In the genomic region with DNA sequence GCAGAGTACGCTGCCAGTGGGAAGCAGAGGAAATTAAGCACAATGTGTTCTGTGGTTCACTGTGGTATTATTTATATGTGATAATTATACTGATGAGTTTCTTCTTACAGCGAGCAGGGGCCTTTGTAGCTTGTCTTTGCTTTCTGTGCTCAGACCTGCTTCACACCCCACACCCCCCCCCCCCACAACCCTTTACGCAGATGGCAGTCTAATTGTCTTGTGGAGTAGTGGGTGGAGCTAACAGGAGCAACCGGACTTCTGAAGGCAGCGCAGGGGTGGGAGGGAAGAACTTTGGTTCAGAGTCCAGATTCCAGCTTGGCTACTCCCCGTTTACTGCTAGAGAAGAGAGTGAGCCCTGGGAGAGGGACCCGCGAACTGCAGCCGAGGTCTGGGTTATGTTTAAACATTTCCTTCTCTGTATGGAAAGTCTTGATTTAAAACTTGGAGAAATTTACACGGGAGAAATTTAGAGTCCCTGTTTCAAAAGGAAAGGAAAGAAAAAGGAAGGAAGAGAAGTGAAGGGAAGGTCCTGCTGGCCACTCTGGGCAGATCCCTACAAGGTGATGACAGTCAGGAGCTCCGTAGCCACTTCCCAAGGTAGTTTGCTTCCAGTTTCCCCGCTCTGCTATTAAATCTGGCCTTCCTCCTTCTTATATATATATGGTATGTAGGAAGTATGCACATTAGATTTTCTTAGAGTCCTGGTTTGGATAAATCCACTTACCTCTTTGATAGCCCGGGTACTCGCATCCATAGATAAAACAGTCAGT, we compare ENCODE assay signal across 8 mouse cellular contexts. TPM values are rescaled to one million over a fixed set of nuclear protein-coding genes. Genes with fewer than 3 reads are reported as not detected.
DNase-seq lines count a peak whose midpoint lies in the region; ATAC-seq lines count a peak whose summit lies in the region.

No protein-coding gene starts in this region.

- no peak overlapping the region for H3K4me3 ChIP-seq in embryonic facial prominence, embryonic 14.5 days (ENCODE audit: low read depth, low read length)
- H3K4me3 ChIP-seq in kidney, embryonic 14.5 days (ENCODE audit: low read length), result peak overlapping the region; percentile 2; the same call in 1 of the 2 replicates

- peak overlapping the region; percentile 53 for H3K27ac ChIP-seq in embryonic facial prominence, embryonic 14.5 days (replicated peaks; ENCODE audit: low read depth, low read length)
- H3K27ac ChIP-seq in kidney, embryonic 14.5 days (ENCODE audit: low read depth, low read length), result no peak overlapping the region

- peak overlapping the region; percentile 49; the same call in 1 of the 2 replicates for H3K9ac ChIP-seq in embryonic facial prominence, embryonic 14.5 days (ENCODE audit: low read depth, low read length)
- peak overlapping the region; percentile 28; the same call in 1 of the 2 replicates for H3K9ac ChIP-seq in kidney, embryonic 14.5 days (ENCODE audit: low read depth, low read length)

- intact Hi-C loops in left cerebral cortex, postnatal 25 days (cut with DNase I), result no loop called here

- no peaks in the 10 kb centered on the region for H3K9me3 ChIP-seq in embryonic facial prominence, embryonic 14.5 days (ENCODE audit: control insufficient read depth, low read length)
- no peaks in the 10 kb centered on the region for H3K9me3 ChIP-seq in kidney, embryonic 14.5 days (ENCODE audit: control insufficient read depth, low read length)

- no peaks in the 10 kb centered on the region for H3K27me3 ChIP-seq in embryonic facial prominence, embryonic 14.5 days (replicated peaks; ENCODE audit: control insufficient read depth, insufficient read depth, low read length)
- H3K27me3 ChIP-seq in kidney, embryonic 14.5 days (ENCODE audit: control insufficient read depth, insufficient read depth, low read length), result no peaks in the 10 kb centered on the region

- peak; percentile 71 for ATAC-seq in embryonic facial prominence, embryonic 14.5 days (ENCODE audit: low read depth)
- ATAC-seq in kidney, embryonic 14.5 days (ENCODE audit: low FRiP score, low TSS enrichment), result peak; percentile 62; the same call in 1 of the 2 replicates

- DNase-seq in embryo, embryonic 10 days (ENCODE audit: low spot score), result peak; percentile 64
- peak; percentile 76 for DNase-seq in embryonic facial prominence, embryonic 14.5 days (ENCODE audit: low spot score)
- DNase-seq in mesoderm, embryonic 11.5 days (ENCODE audit: low read depth, low spot score), result peak; percentile 47
- no peak for DNase-seq in cerebellum, postnatal 4 days (ENCODE audit: low spot score in 2 of 2)
- no peak for DNase-seq in layer of hippocampus, adult 9-10 months (ENCODE audit: low spot score)
- DNase-seq in T-cell, adult 2 months (ENCODE audit: low spot score), result no peak
- no peak for DNase-seq in left cerebral cortex, postnatal 25 days (ENCODE audit: low spot score in 2 of 2)

- peaks cover 22% of the 10 kb centered on the region for H3K4me1 ChIP-seq in embryonic facial prominence, embryonic 14.5 days (ENCODE audit: control insufficient read depth, insufficient read depth, low read length)
- peaks cover 6% of the 10 kb centered on the region; the same call in 1 of the 2 replicates for H3K4me1 ChIP-seq in kidney, embryonic 14.5 days (ENCODE audit: control insufficient read depth, insufficient read depth, low read length)

- H3K4me2 ChIP-seq in embryonic facial prominence, embryonic 14.5 days (ENCODE audit: low read depth, low read length), result peak overlapping the region; percentile 46
- H3K4me2 ChIP-seq in kidney, embryonic 14.5 days (replicated peaks; ENCODE audit: low read depth, low read length), result peak overlapping the region; percentile 35

- 27% methylated on average over 14 of the region's 14 CpGs for WGBS in embryonic facial prominence, embryonic 14.5 days
- WGBS in kidney, embryonic 14.5 days, result 28% methylated on average over 14 of the region's 14 CpGs

- no peaks in the 10 kb centered on the region for H3K36me3 ChIP-seq in embryonic facial prominence, embryonic 14.5 days (ENCODE audit: control insufficient read depth, insufficient read depth, low read length)
- H3K36me3 ChIP-seq in kidney, embryonic 14.5 days (ENCODE audit: control insufficient read depth, insufficient read depth, low read length), result no peaks in the 10 kb centered on the region

RNA-seq across cellular contexts. Expression of a gene that starts 30.4 kb away (rescaled TPM):
- 20.4 and 22.3 TPM in 2 replicates for polyA plus RNA-seq in embryonic facial prominence, embryonic 14.5 days (2014; fragmentation: Nextera tagmentation; extraction: Ambion mirVana)
- polyA plus RNA-seq in kidney, embryonic 14.5 days (2014; fragmentation: Nextera tagmentation; extraction: Ambion mirVana), result 9.8 and 15.7 TPM in 2 replicates
- total RNA-seq in left cerebral cortex, postnatal 25 days (2021), result 10 to 100 TPM in 1 of 2 experiments, 1 to 10 TPM in 1; 8.3 to 10.7 TPM

Comparison
In these comparisons a context has a peak if more than half of its experiments do, and no peak if none do; other contexts are left out.
1. DNase-seq: peak in embryo, embryonic 10 days (single experiment), embryonic facial prominence, embryonic 14.5 days (single experiment) and mesoderm, embryonic 11.5 days (single experiment); none in cerebellum, postnatal 4 days (0 of 2), layer of hippocampus, adult 9-10 months (single experiment), T-cell, adult 2 months (single experiment) and left cerebral cortex, postnatal 25 days (0 of 2).